Mouse (Mus musculus) cerebellum, adult 2 months (tissue): Measurements from ENCODE around the gene Zfp341.

Experiments
- CTCF ChIP-seq: fragments of 200-500 bp; IDR thresholded peaks from 2 replicates; pipeline ENCODE4 v1.5.1; 2011; ENCODE audit warnings: low read depth, mild to moderate bottlenecking, control low read depth, low read length, moderate library complexity, borderline replicate concordance; ENCODE audit not compliant: insufficient read depth
- POLR2A ChIP-seq: fragments of 200-500 bp; IDR thresholded peaks from 2 replicates; pipeline ENCODE4 v1.6.1; 2011; ENCODE audit warnings: low read length, control low read depth, borderline replicate concordance; ENCODE audit not compliant: insufficient read depth

DNA sequence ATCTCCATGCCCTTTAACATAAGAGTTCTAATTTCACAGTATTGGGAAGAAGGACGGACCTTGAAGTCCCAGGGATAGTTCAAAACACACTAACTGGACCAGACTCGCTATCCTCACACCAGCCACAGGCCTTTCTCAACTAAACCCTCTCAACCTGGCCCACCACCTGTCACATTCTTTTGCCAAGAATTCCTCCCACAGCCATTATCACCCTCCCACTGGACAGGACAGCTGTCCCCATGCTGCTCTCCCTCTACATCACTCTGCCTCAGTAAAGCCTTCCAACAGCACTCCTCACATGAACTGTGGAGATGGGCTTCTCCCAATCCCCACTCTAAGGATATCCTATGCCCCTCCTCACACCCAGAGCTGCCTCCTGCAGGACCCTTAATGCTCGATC, 47.5 kb upstream of the Zfp341 start:
- no peak for TF ChIP-seq CTCF
- no peak for TF ChIP-seq POLR2A
